Mouse (Mus musculus) forebrain, embryonic 15.5 days (tissue): ENCODE measurements around the gene Fam243. TPM values are rescaled to one million over a fixed set of nuclear protein-coding genes. Genes with fewer than 3 reads are reported as not detected.
A peak's percentile ranks its signal among the peaks of the same experiment; 100 is the strongest.

Source experiments
- ATAC-seq: fragments of 200-750 bp; cut with Nextera tagmentation; replicated peaks from 2 replicates; pipeline ENCODE4 v1.8.0; 2017; ENCODE audit warnings: mild to moderate bottlenecking, moderate TSS enrichment, moderate library complexity
- H3K27ac ChIP-seq: fragments of 300-500 bp; sonication (generic); replicated peaks from 2 replicates; pipeline ENCODE4 v1.5.1; 2015; ENCODE audit warnings: mild to moderate bottlenecking, inconsistent platforms
- H3K27me3 ChIP-seq: fragments of 300-500 bp; sonication (generic); 2 replicates; pipeline ENCODE4 v1.6.1; 2015; ENCODE audit warnings: inconsistent platforms
- H3K36me3 ChIP-seq: fragments of 300-500 bp; sonication (generic); 2 replicates; pipeline ENCODE4 v1.6.1; 2015; ENCODE audit warnings: mild to moderate bottlenecking, inconsistent platforms
- H3K4me1 ChIP-seq: fragments of 300-500 bp; sonication (generic); 2 replicates; pipeline ENCODE4 v1.6.1; 2015; ENCODE audit warnings: inconsistent platforms
- H3K4me2 ChIP-seq: fragments of 300-500 bp; sonication (generic); replicated peaks from 2 replicates; pipeline ENCODE4 v1.6.1; 2015; ENCODE audit warnings: mild to moderate bottlenecking, inconsistent platforms
- H3K4me3 ChIP-seq: fragments of 300-500 bp; sonication (generic); 2 replicates; pipeline ENCODE4 v1.5.1; 2015; ENCODE audit warnings: mild to moderate bottlenecking, inconsistent platforms
- H3K9ac ChIP-seq: fragments of 300-500 bp; sonication (generic); replicated peaks from 2 replicates; pipeline ENCODE4 v1.6.1; 2015; ENCODE audit warnings: mild to moderate bottlenecking, inconsistent platforms
- H3K9me3 ChIP-seq: fragments of 300-500 bp; sonication (generic); 2 replicates; pipeline ENCODE4 v1.6.1; 2016; ENCODE audit warnings: inconsistent platforms
- WGBS: fragments of 180-500 bp; shearing (Covaris S2); methylation state at CpG from one replicate; pipeline ENCODE4 v1.1.7; 2015; ENCODE audit warnings: mixed read lengths; 5-methylcytosine and 5-hydroxymethylcytosine counted together
- polyA plus RNA-seq: library from polyadenylated mRNA; unstranded; fragments of >200 nt; fragmentation: Nextera tagmentation; extraction: Ambion mirVana; gene quantifications from 2 replicates; pipeline ENCODE4 v1.2.1, GENCODE M21; 2015

Gene Fam243
- polyA plus RNA-seq, 1 experiment from 2014 or later, result 0.17 TPM

- WGBS, result 59% methylated on average over 13 of the region's 13 CpGs
These were observed 25.2 kb upstream of the Fam243 start for GRCm38 (mm10) chr16:92346297-92346916.

GRCm38 (mm10) chr16:92345177-92345576, 23.9 kb upstream of the Fam243 start:
- no peaks in the 10 kb centered on the region for H3K36me3 ChIP-seq
- H3K4me2 ChIP-seq, result no peak overlapping the region
- no peak overlapping the region for H3K9ac ChIP-seq
- 75% methylated on average over 11 of the region's 11 CpGs for WGBS
- no peaks in the 10 kb centered on the region for H3K27me3 ChIP-seq
- H3K27ac ChIP-seq, result no peak overlapping the region
- ATAC-seq, result no peak
- H3K4me3 ChIP-seq, result no peak overlapping the region
- H3K4me1 ChIP-seq, result peaks cover 4% of the 10 kb centered on the region; the same call in 1 of the 2 replicates
- H3K9me3 ChIP-seq, result no peaks in the 10 kb centered on the region

More at GRCm38 (mm10) chr16:92346297-92346916, 25.2 kb upstream of the Fam243 start:
- H3K4me3 ChIP-seq, result no peak overlapping the region
- H3K9ac ChIP-seq, result no peak overlapping the region
- H3K27me3 ChIP-seq, result no peaks in the 10 kb centered on the region
- no peak overlapping the region for H3K4me2 ChIP-seq
- no peaks in the 10 kb centered on the region for H3K36me3 ChIP-seq
- H3K9me3 ChIP-seq, result no peaks in the 10 kb centered on the region
- H3K27ac ChIP-seq, result no peak overlapping the region
- H3K4me1 ChIP-seq, result peaks cover under 1% of the 10 kb centered on the region; the same call in 1 of the 2 replicates
- no peak for ATAC-seq

GRCm38 (mm10) chr16:92340612-92341511, 19.6 kb upstream of the Fam243 start:
- Histone ChIP-seq H3K9ac (no peak overlapping the region), H3K9me3 (no peaks in the 10 kb centered on the region), H3K4me2 (peak overlapping the region; percentile 47), H3K4me3 (peak overlapping the region; percentile 33), H3K27me3 (no peaks in the 10 kb centered on the region), H3K4me1 (peaks cover 4% of the 10 kb centered on the region; the same call in 1 of the 2 replicates), H3K36me3 (no peaks in the 10 kb centered on the region), H3K27ac (no peak overlapping the region)
- peak; percentile 76 for ATAC-seq
- WGBS, result 30% methylated on average over 27 of the region's 27 CpGs

GRCm38 (mm10) chr16:92336280-92336679, 15.0 kb upstream of the Fam243 start:
- no peak overlapping the region for H3K4me3 ChIP-seq
- no peak overlapping the region for H3K4me2 ChIP-seq
- no peaks in the 10 kb centered on the region for H3K36me3 ChIP-seq
- no peaks in the 10 kb centered on the region for H3K9me3 ChIP-seq
- 8% methylated on average over 9 of the region's 9 CpGs for WGBS
- 0 out of 2 replicates have a peak, but pooled peaks have one; percentile 30 for ATAC-seq
- no peak overlapping the region for H3K27ac ChIP-seq
- H3K27me3 ChIP-seq, result no peaks in the 10 kb centered on the region
- no peak overlapping the region for H3K9ac ChIP-seq
- peaks cover 2% of the 10 kb centered on the region; the same call in 1 of the 2 replicates for H3K4me1 ChIP-seq

GRCm38 (mm10) chr16:92334600-92334999, 13.4 kb upstream of the Fam243 start:
- 65% methylated on average over 9 of the region's 9 CpGs for WGBS
- ATAC-seq, result no peak
- Histone ChIP-seq H3K27ac (no peak overlapping the region), H3K36me3 (no peaks in the 10 kb centered on the region), H3K4me1 (no peaks in the 10 kb centered on the region), H3K4me3 (no peak overlapping the region), H3K9ac (no peak overlapping the region), H3K4me2 (no peak overlapping the region), H3K27me3 (no peaks in the 10 kb centered on the region), H3K9me3 (no peaks in the 10 kb centered on the region)

- Histone ChIP-seq H3K4me1 (no peaks in the 10 kb centered on the region), H3K9me3 (no peaks in the 10 kb centered on the region), H3K9ac (no peak overlapping the region), H3K27ac (no peak overlapping the region), H3K27me3 (no peaks in the 10 kb centered on the region), H3K4me3 (no peak overlapping the region), H3K36me3 (no peaks in the 10 kb centered on the region), H3K4me2 (no peak overlapping the region)
- WGBS, result 86% methylated on average over 5 of the region's 5 CpGs
- ATAC-seq, result no peak
These were observed 9.7 kb upstream of the Fam243 start for GRCm38 (mm10) chr16:92330966-92331365.

GRCm38 (mm10) chr16:92327911-92328310, 6.7 kb upstream of the Fam243 start:
- no peak overlapping the region for H3K9ac ChIP-seq
- H3K4me3 ChIP-seq, result no peak overlapping the region
- H3K27ac ChIP-seq, result no peak overlapping the region
- no peaks in the 10 kb centered on the region for H3K9me3 ChIP-seq
- WGBS, result 89% methylated on average over 10 of the region's 10 CpGs
- no peaks in the 10 kb centered on the region for H3K36me3 ChIP-seq
- no peak for ATAC-seq
- H3K4me2 ChIP-seq, result no peak overlapping the region
- H3K27me3 ChIP-seq, result no peaks in the 10 kb centered on the region
- no peaks in the 10 kb centered on the region for H3K4me1 ChIP-seq

- ATAC-seq, result no peak
- H3K27me3 ChIP-seq, result no peaks in the 10 kb centered on the region
- H3K27ac ChIP-seq, result no peak overlapping the region
- no peaks in the 10 kb centered on the region for H3K36me3 ChIP-seq
- H3K4me1 ChIP-seq, result no peaks in the 10 kb centered on the region
- no peak overlapping the region for H3K9ac ChIP-seq
- 26% methylated on average over 1 of the region's 1 CpGs for WGBS
- H3K9me3 ChIP-seq, result no peaks in the 10 kb centered on the region
- H3K4me2 ChIP-seq, result no peak overlapping the region
- H3K4me3 ChIP-seq, result no peak overlapping the region
These were observed 3.8 kb upstream of the Fam243 start for GRCm38 (mm10) chr16:92325062-92325406.

- Histone ChIP-seq H3K9me3 (no peaks in the 10 kb centered on the region), H3K9ac (no peak overlapping the region), H3K27me3 (no peaks in the 10 kb centered on the region), H3K27ac (no peak overlapping the region), H3K4me3 (no peak overlapping the region), H3K4me2 (no peak overlapping the region), H3K36me3 (no peaks in the 10 kb centered on the region), H3K4me1 (no peaks in the 10 kb centered on the region)
- 19% methylated on average over 7 of the region's 7 CpGs for WGBS
- ATAC-seq, result no peak
These were observed 3.2 kb upstream of the Fam243 start for GRCm38 (mm10) chr16:92324309-92325061.

GRCm38 (mm10) chr16:92320361-92320760, 880 bp downstream of the Fam243 start:
- no peak for ATAC-seq
- H3K27ac ChIP-seq, result no peak overlapping the region
- H3K36me3 ChIP-seq, result no peaks in the 10 kb centered on the region
- WGBS, result 84% methylated on average over 3 of the region's 3 CpGs
- no peak overlapping the region for H3K4me3 ChIP-seq
- H3K4me2 ChIP-seq, result no peak overlapping the region
- H3K9ac ChIP-seq, result no peak overlapping the region
- H3K9me3 ChIP-seq, result no peaks in the 10 kb centered on the region
- no peaks in the 10 kb centered on the region for H3K27me3 ChIP-seq
- no peaks in the 10 kb centered on the region for H3K4me1 ChIP-seq

GRCm38 (mm10) chr16:92319353-92320109, 1.7 kb downstream of the Fam243 start:
- Histone ChIP-seq H3K36me3 (no peaks in the 10 kb centered on the region), H3K4me3 (no peak overlapping the region), H3K27ac (no peak overlapping the region), H3K4me2 (no peak overlapping the region), H3K9me3 (no peaks in the 10 kb centered on the region), H3K4me1 (no peaks in the 10 kb centered on the region), H3K27me3 (no peaks in the 10 kb centered on the region), H3K9ac (no peak overlapping the region)
- WGBS, result 70% methylated on average over 20 of the region's 20 CpGs
- no peak for ATAC-seq
